Mouse (Mus musculus) limb, embryonic 12.5 days (tissue): ENCODE measurements around the gene Dnm1. TPM values are rescaled to one million over a fixed set of nuclear protein-coding genes. Genes with fewer than 3 reads are reported as not detected.
A peak's percentile ranks its signal among the peaks of the same experiment; 100 is the strongest.

Experiments used
- ATAC-seq: fragments of 200-750 bp; cut with Nextera tagmentation; 2 replicates; pipeline ENCODE4 v1.8.0; 2017; ENCODE audit warnings: low read depth, moderate TSS enrichment; ENCODE audit not compliant: insufficient number of reproducible peaks, insufficient read depth, low FRiP score, low TSS enrichment
- H3K27ac ChIP-seq: fragments of 300-500 bp; sonication (generic); 2 replicates; pipeline ENCODE4 v1.5.1; 2016; ENCODE audit warnings: mild to moderate bottlenecking, moderate library complexity
- H3K27me3 ChIP-seq: fragments of 300-500 bp; sonication (generic); 2 replicates; pipeline ENCODE4 v1.6.1; 2016; ENCODE audit warnings: mild to moderate bottlenecking, moderate library complexity
- H3K36me3 ChIP-seq: fragments of 300-500 bp; sonication (generic); 2 replicates; pipeline ENCODE4 v1.6.1; 2016; ENCODE audit warnings: mild to moderate bottlenecking, moderate library complexity
- H3K4me1 ChIP-seq: fragments of 300-500 bp; sonication (generic); replicated peaks from 2 replicates; pipeline ENCODE4 v1.6.1; 2016
- H3K4me2 ChIP-seq: fragments of 300-500 bp; sonication (generic); 2 replicates; pipeline ENCODE4 v1.6.1; 2016; ENCODE audit warnings: mild to moderate bottlenecking, moderate library complexity
- H3K4me3 ChIP-seq: fragments of 300-500 bp; sonication (generic); replicated peaks from 2 replicates; pipeline ENCODE4 v1.5.1; 2016; ENCODE audit warnings: mild to moderate bottlenecking
- H3K9ac ChIP-seq: fragments of 300-500 bp; sonication (generic); replicated peaks from 2 replicates; pipeline ENCODE4 v1.6.1; 2016; ENCODE audit warnings: mild to moderate bottlenecking, moderate library complexity
- H3K9me3 ChIP-seq: fragments of 300-500 bp; sonication (generic); 2 replicates; pipeline ENCODE4 v1.6.1; 2016; ENCODE audit warnings: mild to moderate bottlenecking, moderate library complexity
- WGBS: fragments of 180-500 bp; shearing (Covaris S2); methylation state at CpG from one replicate; pipeline ENCODE4 v1.1.7; 2016; 5-methylcytosine and 5-hydroxymethylcytosine counted together
- polyA plus RNA-seq: library from polyadenylated mRNA; unstranded; fragments of >200 nt; fragmentation: Nextera tagmentation; extraction: Ambion mirVana; gene quantifications from 2 replicates; pipeline ENCODE4 v1.2.1, GENCODE M21; 2016

The Dnm1 gene
- polyA plus RNA-seq, 1 experiment from 2014 or later = 38.8 TPM

GRCm38 (mm10) chr2:32381775-32382223, 28.7 kb upstream of the Dnm1 start, which contains the start of gene 1110008P14Rik:
1110008P14Rik (minus strand) TSS chr2:32381938.
- Histone ChIP-seq H3K36me3 (peaks cover 32% of the 10 kb centered on the region), H3K4me3 (peak within 1 kb of the TSS; percentile 69), H3K9me3 (no peaks in the 10 kb centered on the region), H3K4me2 (peak within 1 kb of the TSS; percentile 98), H3K27me3 (peaks cover 20% of the 10 kb centered on the region), H3K4me1 (peaks cover 6% of the 10 kb centered on the region), H3K27ac (0 out of 2 replicates have a peak within 1 kb of the TSS, but pooled peaks have one; percentile 1), H3K9ac (peak within 1 kb of the TSS; percentile 60)
- under 1% methylated on average over 47 of the region's 47 CpGs for WGBS
- ATAC-seq = peak; percentile 81

DNA sequence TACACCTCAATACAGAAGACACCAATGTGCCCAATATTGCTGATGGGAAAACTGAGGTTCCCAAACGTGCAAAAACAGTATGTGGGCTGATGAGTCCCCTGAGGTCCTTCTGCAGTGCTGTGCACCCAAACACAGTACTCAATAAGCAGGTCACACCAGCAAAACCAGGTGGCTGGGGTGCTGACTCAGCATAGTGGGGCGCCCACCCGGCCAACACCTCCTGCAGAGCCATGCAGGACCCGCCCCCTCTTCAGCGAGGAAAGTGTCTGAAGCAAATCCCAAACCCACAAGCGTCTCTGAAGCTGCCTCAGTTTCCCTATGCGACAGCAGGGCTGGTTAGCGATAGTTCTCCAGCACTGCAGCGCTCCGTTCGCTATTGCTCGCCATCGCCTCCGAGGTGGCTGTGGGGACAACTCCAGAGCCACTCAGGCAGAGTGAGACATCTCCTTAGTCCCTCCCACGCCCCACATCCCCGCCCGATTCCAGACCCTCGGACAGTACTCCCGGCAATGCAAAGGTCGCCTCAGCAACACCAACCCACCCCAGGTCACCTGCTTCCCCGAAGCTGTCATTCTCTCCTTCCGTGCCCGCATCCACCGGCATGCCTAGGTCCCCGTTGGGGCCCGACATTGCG, 28.1 kb upstream of the Dnm1 start:
- H3K27ac ChIP-seq = 0 out of 2 replicates have a peak overlapping the region, but pooled peaks have one; percentile 1
- WGBS = 2% methylated on average over 27 of the region's 27 CpGs
- peak; percentile 28; the same call in 1 of the 2 replicates for ATAC-seq

GRCm38 (mm10) chr2:32380001-32380500, 26.9 kb upstream of the Dnm1 start:
- peaks cover 6% of the 10 kb centered on the region for H3K4me1 ChIP-seq
- peaks cover 50% of the 10 kb centered on the region for H3K36me3 ChIP-seq
- H3K4me2 ChIP-seq = 0 out of 2 replicates have a peak overlapping the region, but pooled peaks have one; percentile 98
- H3K9ac ChIP-seq = no peak overlapping the region
- H3K9me3 ChIP-seq = no peaks in the 10 kb centered on the region
- peaks cover 20% of the 10 kb centered on the region for H3K27me3 ChIP-seq
- H3K4me3 ChIP-seq = no peak overlapping the region
- no peak for ATAC-seq
- no peak overlapping the region for H3K27ac ChIP-seq
- WGBS = 91% methylated on average over 7 of the region's 7 CpGs

More for the DNA sequence above, 28.1 kb upstream of the Dnm1 start:
- Histone ChIP-seq H3K4me1 (peaks cover 6% of the 10 kb centered on the region), H3K27me3 (peaks cover 20% of the 10 kb centered on the region), H3K36me3 (peaks cover 38% of the 10 kb centered on the region), H3K4me2 (peak overlapping the region; percentile 98), H3K9ac (peak overlapping the region; percentile 60), H3K9me3 (no peaks in the 10 kb centered on the region), H3K4me3 (peak overlapping the region; percentile 69)

DNA sequence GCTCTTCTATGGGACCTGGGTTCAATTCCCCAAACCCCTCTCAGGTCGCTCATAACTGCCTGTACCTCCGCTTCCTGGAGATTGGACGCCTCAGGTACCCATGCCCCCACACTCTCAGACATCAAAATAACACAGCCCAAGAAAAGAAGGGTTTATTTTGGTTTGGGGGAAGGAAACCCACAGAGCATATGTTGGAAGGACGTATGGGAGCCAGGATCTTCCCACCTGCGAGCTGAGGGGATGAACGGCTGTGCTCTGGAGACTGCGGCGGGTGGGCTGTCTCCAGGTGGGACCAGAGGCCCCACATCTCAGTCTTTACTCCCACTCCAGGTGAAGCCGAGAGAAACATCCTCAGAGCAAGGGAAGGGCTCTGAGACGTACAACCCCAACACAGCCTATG, 23.8 kb upstream of the Dnm1 start:
- peaks cover 6% of the 10 kb centered on the region for H3K4me1 ChIP-seq
- H3K27me3 ChIP-seq = peaks cover 5% of the 10 kb centered on the region
- H3K4me2 ChIP-seq = no peak overlapping the region
- no peaks in the 10 kb centered on the region for H3K9me3 ChIP-seq
- H3K4me3 ChIP-seq = no peak overlapping the region
- H3K27ac ChIP-seq = no peak overlapping the region
- WGBS = 88% methylated on average over 10 of the region's 10 CpGs
- peaks cover 79% of the 10 kb centered on the region for H3K36me3 ChIP-seq
- no peak overlapping the region for H3K9ac ChIP-seq
- no peak for ATAC-seq

DNA sequence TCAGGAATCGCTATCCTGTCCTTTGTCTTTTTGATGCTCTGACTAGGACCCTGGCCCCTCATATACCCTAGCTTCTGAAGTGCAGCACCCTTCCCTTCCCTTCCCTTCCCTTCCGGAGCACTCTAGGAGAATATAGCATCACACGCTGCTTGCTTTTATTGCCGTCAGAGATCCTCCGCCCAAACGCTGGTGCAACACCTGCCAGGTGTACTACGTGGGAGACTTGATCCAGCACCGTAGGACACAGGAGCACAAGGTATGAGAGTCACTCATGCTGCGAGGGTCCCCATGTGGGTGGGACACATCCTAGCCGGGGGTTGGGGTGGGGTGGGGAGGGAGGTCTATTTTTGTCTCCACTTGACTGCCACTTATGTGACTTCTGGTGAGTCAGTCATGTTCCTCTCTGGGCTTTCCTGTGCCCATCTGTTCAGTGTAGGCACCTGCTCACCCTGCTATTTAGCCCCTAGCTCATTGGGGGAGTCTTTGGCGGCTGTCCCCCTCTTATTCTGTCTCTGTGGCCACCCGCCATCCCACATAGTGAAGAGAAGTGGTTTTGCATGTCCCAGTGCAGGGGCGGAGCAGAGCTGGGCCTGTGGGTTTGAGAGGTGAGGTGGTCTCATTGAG, 22.3 kb upstream of the Dnm1 start:
- Histone ChIP-seq H3K4me2 (no peak overlapping the region), H3K27ac (no peak overlapping the region), H3K36me3 (peaks cover 95% of the 10 kb centered on the region), H3K4me1 (no peaks in the 10 kb centered on the region), H3K27me3 (peaks cover 4% of the 10 kb centered on the region), H3K9me3 (no peaks in the 10 kb centered on the region), H3K9ac (no peak overlapping the region), H3K4me3 (no peak overlapping the region)
- WGBS = 88% methylated on average over 13 of the region's 13 CpGs
- ATAC-seq = no peak

GRCm38 (mm10) chr2:32374191-32374590, 21.1 kb upstream of the Dnm1 start:
- H3K4me3 ChIP-seq = no peak overlapping the region
- ATAC-seq = no peak
- H3K36me3 ChIP-seq = peaks cover 99% of the 10 kb centered on the region
- H3K9me3 ChIP-seq = no peaks in the 10 kb centered on the region
- no peak overlapping the region for H3K9ac ChIP-seq
- no peaks in the 10 kb centered on the region for H3K4me1 ChIP-seq
- H3K27me3 ChIP-seq = no peaks in the 10 kb centered on the region
- 85% methylated on average over 10 of the region's 10 CpGs for WGBS
- H3K27ac ChIP-seq = no peak overlapping the region
- H3K4me2 ChIP-seq = no peak overlapping the region

GRCm38 (mm10) chr2:32367315-32367714, 14.2 kb upstream of the Dnm1 start:
- peaks cover 81% of the 10 kb centered on the region for H3K36me3 ChIP-seq
- WGBS = 98% methylated on average over 5 of the region's 5 CpGs

DNA sequence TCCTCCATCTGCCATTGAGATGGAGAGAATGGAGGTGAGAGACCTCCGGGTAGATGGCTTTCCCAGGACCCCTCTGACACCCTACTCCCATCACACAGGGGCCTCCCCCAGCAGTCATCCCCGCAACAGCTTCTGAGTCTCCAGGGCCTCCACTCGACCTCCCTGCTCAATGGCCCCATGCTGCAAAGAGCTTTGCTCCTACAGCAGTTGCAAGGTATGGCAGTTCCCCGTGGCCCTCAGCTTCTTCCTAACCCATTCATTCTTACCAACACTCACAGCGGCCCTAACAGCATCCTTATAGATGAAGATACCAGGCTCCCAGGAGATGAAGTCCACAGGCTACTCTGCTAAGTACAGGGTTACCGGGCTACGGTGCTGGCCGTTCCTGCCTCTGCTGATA, 11.0 kb upstream of the Dnm1 start:
- WGBS = 82% methylated on average over 8 of the region's 8 CpGs
- Histone ChIP-seq H3K27me3 (peaks cover 14% of the 10 kb centered on the region), H3K4me3 (peak overlapping the region; percentile 59), H3K9me3 (no peaks in the 10 kb centered on the region), H3K4me1 (peaks cover 25% of the 10 kb centered on the region), H3K27ac (no peak overlapping the region), H3K9ac (peak overlapping the region; percentile 77; the same call in 1 of the 2 replicates), H3K36me3 (peaks cover 49% of the 10 kb centered on the region), H3K4me2 (peak overlapping the region; percentile 81)
- no peak for ATAC-seq

More at GRCm38 (mm10) chr2:32367315-32367714, 14.2 kb upstream of the Dnm1 start:
- Histone ChIP-seq H3K4me2 (no peak overlapping the region), H3K9ac (no peak overlapping the region), H3K27me3 (no peaks in the 10 kb centered on the region), H3K4me3 (no peak overlapping the region), H3K9me3 (no peaks in the 10 kb centered on the region), H3K27ac (no peak overlapping the region), H3K4me1 (peaks cover 10% of the 10 kb centered on the region)
- no peak for ATAC-seq

DNA sequence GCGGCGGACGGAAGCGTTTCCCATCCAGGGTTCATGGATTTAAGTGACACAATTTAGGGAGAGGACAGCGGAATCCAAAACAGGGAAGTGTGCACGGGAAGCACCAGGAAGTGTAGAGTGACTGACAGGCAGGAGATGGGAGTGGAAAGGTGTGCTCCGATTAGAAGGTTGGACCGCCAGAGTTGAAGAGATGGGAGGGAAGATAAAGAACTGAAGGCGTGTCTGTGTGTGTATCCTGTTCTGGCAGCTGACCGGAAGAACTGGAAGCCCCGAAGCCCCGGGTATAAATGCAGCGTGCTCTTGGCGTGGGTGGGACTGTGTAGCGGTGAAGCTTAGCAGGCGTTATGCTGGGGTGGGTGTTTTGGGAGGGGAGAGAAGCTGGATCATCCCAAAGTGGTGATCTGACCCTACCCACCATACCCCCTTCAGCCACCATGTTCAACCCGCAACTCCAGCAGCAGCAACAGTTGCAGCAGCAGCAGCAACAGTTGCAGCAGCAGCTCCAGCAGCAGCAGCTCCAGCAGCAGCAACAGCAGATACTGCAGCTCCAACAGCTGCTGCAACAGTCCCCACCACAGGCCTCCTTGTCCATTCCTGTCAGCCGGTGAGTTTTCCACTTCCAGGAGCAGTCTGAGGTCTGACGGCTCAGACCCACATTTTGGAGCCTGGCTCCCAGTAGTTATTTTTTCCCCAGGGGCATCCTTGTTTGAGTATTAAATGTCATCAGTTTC, 10.4 kb upstream of the Dnm1 start:
- Histone ChIP-seq H3K27ac (peak overlapping the region; percentile 84), H3K4me3 (peak overlapping the region; percentile 59), H3K9ac (peak overlapping the region; percentile 77), H3K36me3 (peaks cover 44% of the 10 kb centered on the region), H3K4me1 (peaks cover 25% of the 10 kb centered on the region), H3K4me2 (peak overlapping the region; percentile 81), H3K9me3 (no peaks in the 10 kb centered on the region), H3K27me3 (peaks cover 14% of the 10 kb centered on the region)
- WGBS = 10% methylated on average over 19 of the region's 19 CpGs
- peak; percentile 24; the same call in 1 of the 2 replicates for ATAC-seq

DNA sequence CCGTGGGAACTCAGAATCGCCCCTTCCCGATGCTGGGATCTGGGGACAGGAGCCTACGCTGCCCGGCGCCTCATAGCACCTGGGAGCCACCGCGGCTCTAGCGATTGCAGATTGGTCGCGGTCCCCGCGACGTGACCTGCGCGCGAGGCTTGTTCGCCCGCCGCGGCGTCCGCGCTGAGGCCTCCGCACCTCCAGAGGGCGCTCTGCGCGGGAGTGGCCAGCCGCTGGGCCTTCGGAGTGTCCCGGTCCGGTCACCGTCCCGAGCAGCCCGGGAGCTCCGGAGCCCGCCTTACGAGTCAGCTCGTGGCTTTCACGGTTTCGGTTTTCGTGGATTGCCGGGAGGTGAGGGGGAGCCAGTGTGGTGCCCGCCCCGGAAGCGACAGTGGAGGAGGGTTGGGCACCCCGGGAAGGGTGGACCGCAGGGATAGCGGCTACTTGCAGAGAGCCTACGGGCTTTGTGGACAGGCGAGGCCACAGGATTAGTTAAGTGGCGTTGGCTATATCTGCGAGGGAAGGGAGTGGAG, 9.7 kb upstream of the Dnm1 start:
- peak; percentile 78 for ATAC-seq
- Histone ChIP-seq H3K4me2 (peak overlapping the region; percentile 81), H3K9ac (peak overlapping the region; percentile 77), H3K27ac (peak overlapping the region; percentile 84), H3K9me3 (no peaks in the 10 kb centered on the region), H3K36me3 (peaks cover 38% of the 10 kb centered on the region), H3K27me3 (peaks cover 14% of the 10 kb centered on the region), H3K4me3 (peak overlapping the region; percentile 59), H3K4me1 (peaks cover 25% of the 10 kb centered on the region)
- WGBS = under 1% methylated on average over 53 of the region's 53 CpGs
